Mouse (Mus musculus) heart, embryonic 15.5 days (tissue): ENCODE measurements at regions not wholly inside any gene's neighbourhood (a gene's known extent, or its start where the extent isn't known, plus 50 kb on each side); places are given as distances from the start of the nearest gene placed in this dataset.

ENCODE experiments used
- ATAC-seq: fragments of 200-750 bp; cut with Nextera tagmentation; replicated peaks from 2 replicates; pipeline ENCODE4 v1.8.0; 2017; ENCODE audit warnings: low read depth, moderate TSS enrichment; ENCODE audit not compliant: insufficient number of reproducible peaks, insufficient read depth, low FRiP score
- H3K27ac ChIP-seq: fragments of 300-500 bp; sonication (generic); 2 replicates; pipeline ENCODE4 v1.5.1; 2015; ENCODE audit warnings: mild to moderate bottlenecking, inconsistent platforms
- H3K27me3 ChIP-seq: fragments of 300-500 bp; sonication (generic); 2 replicates; pipeline ENCODE4 v1.6.1; 2015; ENCODE audit warnings: inconsistent platforms
- H3K36me3 ChIP-seq: fragments of 300-500 bp; sonication (generic); 2 replicates; pipeline ENCODE4 v1.6.1; 2015; ENCODE audit warnings: mild to moderate bottlenecking, inconsistent platforms
- H3K4me1 ChIP-seq: fragments of 300-500 bp; sonication (generic); replicated peaks from 2 replicates; pipeline ENCODE4 v1.6.1; 2015; ENCODE audit warnings: inconsistent platforms
- H3K4me2 ChIP-seq: fragments of 300-500 bp; sonication (generic); 2 replicates; pipeline ENCODE4 v1.6.1; 2015; ENCODE audit warnings: inconsistent platforms, mild to moderate bottlenecking, moderate library complexity
- H3K4me3 ChIP-seq: fragments of 300-500 bp; sonication (generic); 2 replicates; pipeline ENCODE4 v1.5.1; 2015; ENCODE audit warnings: mild to moderate bottlenecking, inconsistent platforms
- H3K9ac ChIP-seq: fragments of 300-500 bp; sonication (generic); 2 replicates; pipeline ENCODE4 v1.6.1; 2015; ENCODE audit warnings: mild to moderate bottlenecking, inconsistent platforms
- H3K9me3 ChIP-seq: fragments of 300-500 bp; sonication (generic); replicated peaks from 2 replicates; pipeline ENCODE4 v1.6.1; 2016; ENCODE audit warnings: inconsistent platforms
- WGBS: fragments of 180-500 bp; shearing (Covaris S2); methylation state at CpG from one replicate; pipeline ENCODE4 v1.1.7; 2015; ENCODE audit warnings: mixed read lengths; 5-methylcytosine and 5-hydroxymethylcytosine counted together

DNA sequence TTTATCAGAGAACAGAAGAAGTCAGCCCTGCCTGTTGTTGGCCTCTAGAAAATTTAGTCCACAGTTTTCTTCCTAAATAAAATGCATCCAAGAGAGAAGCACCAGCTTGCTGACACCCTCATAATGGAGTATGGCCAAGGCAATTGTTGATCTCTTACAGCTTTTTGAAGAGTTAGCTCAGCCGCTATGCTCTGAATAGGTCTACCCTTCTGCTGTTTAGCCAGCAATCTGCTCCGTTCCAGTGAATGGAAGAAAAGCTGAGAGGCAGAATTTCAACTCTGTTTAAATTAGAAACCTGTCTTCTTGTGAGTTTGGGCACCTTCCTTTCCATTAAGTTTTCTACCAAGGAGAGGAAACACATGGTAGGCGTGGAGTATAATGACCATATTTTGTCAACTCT, 290.8 kb downstream of the Rnf144b start:
- Histone ChIP-seq H3K4me3 (no peak overlapping the region), H3K27me3 (no peaks in the 10 kb centered on the region), H3K27ac (no peak overlapping the region), H3K9me3 (no peaks in the 10 kb centered on the region), H3K9ac (no peak overlapping the region), H3K36me3 (no peaks in the 10 kb centered on the region), H3K4me2 (no peak overlapping the region), H3K4me1 (no peaks in the 10 kb centered on the region)
- no peak for ATAC-seq
- 80% methylated on average over 3 of the region's 3 CpGs for WGBS

GRCm38 (mm10) chr13:47413940-47414339, 291.5 kb downstream of the Rnf144b start:
- Histone ChIP-seq H3K27me3 (no peaks in the 10 kb centered on the region), H3K4me1 (no peaks in the 10 kb centered on the region), H3K9me3 (no peaks in the 10 kb centered on the region), H3K9ac (no peak overlapping the region), H3K4me3 (no peak overlapping the region), H3K4me2 (no peak overlapping the region), H3K27ac (no peak overlapping the region), H3K36me3 (no peaks in the 10 kb centered on the region)
- ATAC-seq: no peak
- 76% methylated on average over 9 of the region's 9 CpGs for WGBS

DNA sequence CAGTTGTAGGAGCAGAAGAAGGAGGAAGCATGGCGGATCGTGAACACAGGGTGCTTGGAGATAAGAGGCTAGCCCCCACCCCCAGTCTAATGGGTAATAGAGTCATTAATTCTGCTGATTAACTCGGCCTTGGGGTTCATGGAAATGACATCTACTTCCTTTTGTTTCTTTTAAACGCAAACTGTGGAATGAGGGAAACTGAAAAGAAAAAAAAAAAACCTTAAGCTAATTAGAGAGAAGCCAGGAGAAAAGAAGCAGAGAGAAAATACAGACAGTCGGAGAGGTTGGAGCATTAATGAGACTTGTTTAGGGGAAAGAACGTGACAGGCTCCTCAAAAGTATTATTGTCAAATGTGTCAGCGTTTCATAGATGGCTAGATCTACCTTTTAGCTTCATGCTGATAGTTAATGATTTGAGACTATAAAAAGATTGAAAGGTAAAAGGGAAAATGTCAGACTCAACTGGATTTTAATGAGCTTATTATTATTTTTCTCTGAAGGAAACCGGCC, 307.5 kb downstream of the Rnf144b start:
- Histone ChIP-seq H3K9ac (no peak overlapping the region), H3K4me1 (no peaks in the 10 kb centered on the region), H3K4me3 (no peak overlapping the region), H3K9me3 (no peaks in the 10 kb centered on the region), H3K4me2 (no peak overlapping the region), H3K27me3 (no peaks in the 10 kb centered on the region), H3K27ac (no peak overlapping the region), H3K36me3 (no peaks in the 10 kb centered on the region)
- WGBS: 64% methylated on average over 8 of the region's 8 CpGs
- no peak for ATAC-seq

DNA sequence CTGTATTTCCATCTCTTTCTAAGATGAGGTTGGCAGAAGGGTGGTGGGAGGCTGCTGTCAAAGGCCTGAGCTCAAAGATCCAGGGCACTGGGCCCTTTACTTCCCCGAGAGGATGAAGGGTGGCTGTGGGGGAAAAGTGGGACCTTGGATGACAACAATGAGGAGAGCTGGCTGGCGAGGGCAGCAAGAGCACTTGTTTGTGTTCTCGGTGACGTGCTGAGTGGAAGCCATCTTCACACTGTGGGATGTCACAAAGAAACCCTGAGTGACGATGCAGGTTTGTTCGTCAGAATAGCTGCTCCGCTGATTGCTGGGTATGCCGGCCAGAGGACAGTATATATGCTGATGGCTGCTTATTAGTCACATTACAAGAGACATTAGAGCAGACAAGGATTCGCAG, 308.0 kb downstream of the Rnf144b start:
- no peak for ATAC-seq
- no peaks in the 10 kb centered on the region for H3K36me3 ChIP-seq
- no peaks in the 10 kb centered on the region for H3K4me1 ChIP-seq
- H3K9me3 ChIP-seq: no peaks in the 10 kb centered on the region
- H3K27me3 ChIP-seq: no peaks in the 10 kb centered on the region
- no peak overlapping the region for H3K4me2 ChIP-seq
- WGBS: 68% methylated on average over 9 of the region's 9 CpGs
- no peak overlapping the region for H3K27ac ChIP-seq
- no peak overlapping the region for H3K9ac ChIP-seq
- H3K4me3 ChIP-seq: no peak overlapping the region

- no peaks in the 10 kb centered on the region for H3K36me3 ChIP-seq
- no peak overlapping the region for H3K27ac ChIP-seq
- no peak overlapping the region for H3K4me2 ChIP-seq
- no peak overlapping the region for H3K4me3 ChIP-seq
- ATAC-seq: no peak
- WGBS: 79% methylated on average over 7 of the region's 7 CpGs
- no peaks in the 10 kb centered on the region for H3K4me1 ChIP-seq
- H3K9me3 ChIP-seq: no peaks in the 10 kb centered on the region
- H3K27me3 ChIP-seq: no peaks in the 10 kb centered on the region
- no peak overlapping the region for H3K9ac ChIP-seq
These were observed 313.2 kb downstream of the Rnf144b start for GRCm38 (mm10) chr13:47435631-47436030.

GRCm38 (mm10) chr13:47444876-47445275, 322.4 kb downstream of the Rnf144b start:
- Histone ChIP-seq H3K4me1 (no peaks in the 10 kb centered on the region), H3K4me2 (no peak overlapping the region), H3K9me3 (no peaks in the 10 kb centered on the region), H3K36me3 (no peaks in the 10 kb centered on the region), H3K4me3 (no peak overlapping the region), H3K27me3 (no peaks in the 10 kb centered on the region), H3K9ac (no peak overlapping the region), H3K27ac (no peak overlapping the region)
- no peak for ATAC-seq
- WGBS: 77% methylated on average over 3 of the region's 3 CpGs

DNA sequence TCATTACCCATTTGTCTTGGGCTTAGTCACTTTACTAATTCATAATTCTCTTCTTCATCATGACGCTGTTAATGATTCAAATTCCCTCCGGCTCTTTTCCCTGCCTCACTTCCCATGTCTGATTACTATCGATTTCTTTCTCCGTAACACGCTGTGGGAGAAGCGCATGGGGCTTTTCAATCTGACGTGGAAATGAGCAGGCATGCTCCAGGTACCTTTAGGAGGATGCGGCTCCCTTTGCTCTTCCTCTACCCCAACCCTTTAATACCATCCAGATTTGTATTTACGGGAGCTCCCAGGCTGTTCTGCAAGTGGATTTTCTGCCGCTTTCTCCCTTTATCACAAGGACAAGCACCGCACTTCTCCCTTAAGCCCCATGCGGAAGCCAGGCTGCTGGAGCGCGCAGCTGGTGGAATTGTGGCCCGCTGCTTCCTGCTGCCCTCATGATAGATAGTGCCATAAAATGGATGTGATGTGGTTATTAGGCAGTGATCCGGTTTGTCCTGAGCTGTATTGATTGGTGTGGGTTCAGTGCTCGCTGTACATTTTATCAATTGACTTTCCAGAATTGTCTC, 329.8 kb downstream of the Rnf144b start:
- ATAC-seq: no peak
- Histone ChIP-seq H3K4me1 (no peaks in the 10 kb centered on the region), H3K4me2 (no peak overlapping the region), H3K9ac (no peak overlapping the region), H3K9me3 (no peaks in the 10 kb centered on the region), H3K27ac (no peak overlapping the region), H3K27me3 (no peaks in the 10 kb centered on the region), H3K4me3 (no peak overlapping the region), H3K36me3 (no peaks in the 10 kb centered on the region)
- 82% methylated on average over 17 of the region's 17 CpGs for WGBS

DNA sequence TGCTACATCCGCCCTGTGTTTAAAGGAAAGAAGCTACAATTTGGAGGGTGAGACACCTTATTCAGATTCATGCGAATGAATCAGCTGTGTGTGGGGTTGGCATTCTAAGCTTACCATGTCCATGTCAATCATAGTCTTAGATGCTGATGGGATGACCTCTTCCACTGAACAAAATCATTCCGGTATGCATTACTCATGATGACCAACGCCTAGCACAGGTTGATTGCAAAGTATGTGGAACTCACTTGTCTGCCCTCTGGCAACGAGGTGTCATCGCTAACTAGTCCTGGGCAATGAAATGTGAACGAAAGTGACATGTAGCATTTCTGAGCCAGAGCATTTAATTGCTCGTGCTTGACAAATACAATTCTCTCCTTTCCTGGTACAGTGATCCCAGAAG, 339.7 kb downstream of the Rnf144b start:
- Histone ChIP-seq H3K4me2 (no peak overlapping the region), H3K36me3 (no peaks in the 10 kb centered on the region), H3K4me3 (no peak overlapping the region), H3K27ac (no peak overlapping the region), H3K9ac (no peak overlapping the region), H3K27me3 (no peaks in the 10 kb centered on the region), H3K4me1 (no peaks in the 10 kb centered on the region), H3K9me3 (no peaks in the 10 kb centered on the region)
- no peak for ATAC-seq
- WGBS: 80% methylated on average over 8 of the region's 8 CpGs

GRCm38 (mm10) chr13:47471543-47472213, 349.2 kb downstream of the Rnf144b start:
- no peaks in the 10 kb centered on the region for H3K36me3 ChIP-seq
- no peak for ATAC-seq
- H3K4me2 ChIP-seq: no peak overlapping the region
- H3K4me3 ChIP-seq: no peak overlapping the region
- H3K4me1 ChIP-seq: no peaks in the 10 kb centered on the region
- no peaks in the 10 kb centered on the region for H3K9me3 ChIP-seq
- no peak overlapping the region for H3K9ac ChIP-seq
- H3K27me3 ChIP-seq: no peaks in the 10 kb centered on the region
- no peak overlapping the region for H3K27ac ChIP-seq
- WGBS: 69% methylated on average over 14 of the region's 14 CpGs

- no peak overlapping the region for H3K27ac ChIP-seq
- H3K36me3 ChIP-seq: no peaks in the 10 kb centered on the region
- no peak overlapping the region for H3K4me3 ChIP-seq
- no peak overlapping the region for H3K9ac ChIP-seq
- no peak overlapping the region for H3K4me2 ChIP-seq
- WGBS: 71% methylated on average over 10 of the region's 10 CpGs
- H3K9me3 ChIP-seq: no peaks in the 10 kb centered on the region; the same call in 1 of the 2 replicates
- no peak for ATAC-seq
- no peaks in the 10 kb centered on the region for H3K4me1 ChIP-seq
- no peaks in the 10 kb centered on the region for H3K27me3 ChIP-seq
These were observed 357.7 kb downstream of the Rnf144b start for GRCm38 (mm10) chr13:47480159-47480558.

- Histone ChIP-seq H3K4me3 (no peak overlapping the region), H3K27me3 (no peaks in the 10 kb centered on the region), H3K4me1 (no peaks in the 10 kb centered on the region), H3K27ac (no peak overlapping the region), H3K9me3 (no peaks in the 10 kb centered on the region; the same call in 1 of the 2 replicates), H3K36me3 (no peaks in the 10 kb centered on the region), H3K9ac (no peak overlapping the region), H3K4me2 (no peak overlapping the region)
- 78% methylated on average over 2 of the region's 2 CpGs for WGBS
- no peak for ATAC-seq
These were observed 362.4 kb downstream of the Rnf144b start for GRCm38 (mm10) chr13:47484819-47485218.

GRCm38 (mm10) chr13:47486111-47486510, 363.7 kb downstream of the Rnf144b start:
- Histone ChIP-seq H3K9me3 (no peaks in the 10 kb centered on the region; the same call in 1 of the 2 replicates), H3K9ac (no peak overlapping the region), H3K4me2 (no peak overlapping the region), H3K27ac (no peak overlapping the region), H3K27me3 (no peaks in the 10 kb centered on the region), H3K4me1 (no peaks in the 10 kb centered on the region), H3K4me3 (no peak overlapping the region), H3K36me3 (no peaks in the 10 kb centered on the region)
- no peak for ATAC-seq
